Mouse (Mus musculus) spleen, adult 2 months (tissue): ENCODE measurements around the gene Fam171a2.

ENCODE experiments used
- CTCF ChIP-seq: fragments of 200-500 bp; IDR thresholded peaks from 2 replicates; pipeline ENCODE4 v1.5.1; 2011; ENCODE audit warnings: mild to moderate bottlenecking, inconsistent platforms; ENCODE audit not compliant: insufficient read depth, insufficient read length, insufficient replicate concordance; ENCODE audit errors: extremely low read depth
- POLR2A ChIP-seq: fragments of 200-500 bp; IDR thresholded peaks from 2 replicates; pipeline ENCODE4 v1.6.1; 2011; ENCODE audit warnings: low read depth, low read length, inconsistent platforms

GRCm38 (mm10) chr11:102433866-102434265, 13.6 kb downstream of the Fam171a2 start:
- TF ChIP-seq CTCF (no peak), POLR2A (no peak)
